23 mouse cellular contexts compared by ENCODE assay signal in the genomic region with DNA sequence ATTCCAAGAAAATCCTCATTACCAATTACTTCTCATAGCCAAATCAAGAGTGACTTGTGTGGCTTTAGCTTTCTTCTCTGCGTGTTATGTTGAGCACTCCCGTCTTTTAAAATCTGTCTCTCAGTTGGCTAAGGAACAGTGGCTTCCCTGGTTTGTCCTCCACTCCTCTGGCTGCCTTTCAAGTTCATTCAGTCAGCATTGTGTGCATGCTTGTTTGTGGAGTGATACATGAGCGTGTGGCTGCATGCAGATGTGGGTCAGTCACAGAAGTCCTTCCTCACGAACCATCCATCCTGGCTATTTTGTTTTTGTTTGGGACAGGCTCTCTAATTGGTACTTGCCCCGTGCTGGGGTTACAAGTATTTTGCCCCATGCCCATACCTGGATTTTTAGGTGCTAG. TPM values are rescaled to one million over a fixed set of nuclear protein-coding genes. Genes with fewer than 3 reads are reported as not detected.
DNase-seq lines count a peak whose midpoint lies in the region; ATAC-seq and TF ChIP-seq lines count a peak whose summit lies in the region.
"Had no signal": no experiment of that assay in that cellular context is flagged by ENCODE, and none has a peak within 500 bp of the region (broad histone marks: within the 10 kb centered on the region; RNA-seq: fewer than 3 reads in every experiment).

No protein-coding gene starts in this region.

- DNase-seq in adrenal gland, adult 2 months: peak; percentile 70
- no peak for DNase-seq in adrenal gland, postnatal 10 days
- DNase-seq in cerebellum, adult 9-11 months: peak; percentile 34
- DNase-seq in cerebellum, adult 11-12 months: no peak
- DNase-seq in heart, postnatal 0 days (ENCODE audit: low spot score): no peak
- DNase-seq: cerebellum, adult 9-10 months; gastrocnemius, adult 2 months; gastrocnemius, postnatal 25 days; heart, postnatal 36 days; kidney, adult 18-20 months; kidney, postnatal 10 days had no signal

- no peak overlapping the region for H3K9ac ChIP-seq in heart, postnatal 0 days (replicated peaks; ENCODE audit: low read depth, low read length)
- H3K9ac ChIP-seq in heart, embryonic 11.5 days (ENCODE audit: low read depth, low read length): no peak overlapping the region
- H3K9ac ChIP-seq in ES-Bruce4 (ENCODE audit: low read depth, poor library complexity, severe bottlenecking): peak overlapping the region; percentile 45; the same call in 1 of the 2 replicates
- H3K9ac ChIP-seq: heart, embryonic 12.5 days; hindbrain, embryonic 12.5 days; intestine, embryonic 15.5 days had no signal

- H3K4me2 ChIP-seq in heart, postnatal 0 days (ENCODE audit: low read depth, low read length): no peak overlapping the region
- no peak overlapping the region for H3K4me2 ChIP-seq in heart, embryonic 11.5 days
- H3K4me2 ChIP-seq: heart, embryonic 12.5 days; hindbrain, embryonic 12.5 days; intestine, embryonic 15.5 days had no signal

- 49% methylated on average over 5 of the region's 5 CpGs for WGBS in heart, postnatal 0 days
- 79% methylated on average over 5 of the region's 5 CpGs for WGBS in heart, embryonic 11.5 days (ENCODE audit: insufficient replicate concordance)

- H3K27me3 ChIP-seq in heart, postnatal 0 days (ENCODE audit: control insufficient read depth, insufficient read depth, low read length): no peaks in the 10 kb centered on the region
- H3K27me3 ChIP-seq in heart, embryonic 11.5 days (ENCODE audit: control insufficient read depth, insufficient read depth, low read length): no peaks in the 10 kb centered on the region
- no peaks in the 10 kb centered on the region for H3K27me3 ChIP-seq in ES-Bruce4 (ENCODE audit: control insufficient read depth, insufficient read depth, low read length, poor library complexity, severe bottlenecking)
- H3K27me3 ChIP-seq: heart, embryonic 12.5 days; hindbrain, embryonic 12.5 days; intestine, embryonic 15.5 days; Patski had no signal

- peaks cover 9% of the 10 kb centered on the region; the same call in 1 of the 2 replicates for H3K4me1 ChIP-seq in heart, postnatal 0 days (ENCODE audit: control insufficient read depth, insufficient read depth)
- H3K4me1 ChIP-seq in heart, embryonic 11.5 days (ENCODE audit: control insufficient read depth, insufficient read depth, low read length): peaks cover 12% of the 10 kb centered on the region
- peaks cover 5% of the 10 kb centered on the region for H3K4me1 ChIP-seq in ES-Bruce4 (ENCODE audit: control insufficient read depth, insufficient read depth, low read length)

- TF ChIP-seq EP300 in heart, postnatal 0 days (IDR thresholded peaks at IDR 0.05; ENCODE audit: low read depth): no peak
- TF ChIP-seq EP300 in ES-Bruce4 (IDR thresholded peaks at IDR 0.05; ENCODE audit: insufficient read depth, low read depth, low read length): no peak

- TF ChIP-seq POLR2A in ES-Bruce4 (IDR thresholded peaks at IDR 0.05; ENCODE audit: insufficient read depth, low read length): no peak

- no peaks in the 10 kb centered on the region for H3K9me3 ChIP-seq in heart, postnatal 0 days (replicated peaks; ENCODE audit: control insufficient read depth, low read length)
- no peaks in the 10 kb centered on the region for H3K9me3 ChIP-seq in heart, embryonic 11.5 days (replicated peaks; ENCODE audit: control insufficient read depth, low read length)
- H3K9me3 ChIP-seq in ES-Bruce4 (replicated peaks; ENCODE audit: control insufficient read depth, insufficient read depth, low read length, poor library complexity, severe bottlenecking): no peaks in the 10 kb centered on the region
- H3K9me3 ChIP-seq: embryonic facial prominence, embryonic 10.5 days; forebrain, embryonic 10.5 days; heart, embryonic 12.5 days; hindbrain, embryonic 12.5 days; intestine, embryonic 15.5 days had no signal

- H3K4me3 ChIP-seq in heart, postnatal 0 days (ENCODE audit: low read depth, low read length): no peak overlapping the region
- no peak overlapping the region for H3K4me3 ChIP-seq in heart, embryonic 11.5 days (ENCODE audit: low read depth, low read length)
- no peak overlapping the region for H3K4me3 ChIP-seq in ES-Bruce4 (ENCODE audit: low read depth, low read length)
- H3K4me3 ChIP-seq: embryonic facial prominence, embryonic 10.5 days; erythroblast, embryonic 14.5 days; forebrain, embryonic 10.5 days; gastrocnemius, adult 2 months; heart, embryonic 12.5 days; hindbrain, embryonic 12.5 days; intestine, embryonic 15.5 days had no signal

- TF ChIP-seq CTCF in heart, postnatal 0 days (IDR thresholded peaks at IDR 0.05; ENCODE audit: low read depth): no peak
- TF ChIP-seq CTCF in ES-Bruce4 (IDR thresholded peaks at IDR 0.05; ENCODE audit: low read depth, low read length): no peak

- H3K36me3 ChIP-seq in heart, postnatal 0 days (replicated peaks; ENCODE audit: control insufficient read depth, insufficient read depth, low read length): no peaks in the 10 kb centered on the region
- H3K36me3 ChIP-seq in heart, embryonic 11.5 days (ENCODE audit: control insufficient read depth, insufficient read depth, low read length): no peaks in the 10 kb centered on the region
- no peaks in the 10 kb centered on the region for H3K36me3 ChIP-seq in ES-Bruce4 (ENCODE audit: control insufficient read depth, insufficient read depth, low read length, poor library complexity, severe bottlenecking)
- H3K36me3 ChIP-seq: embryonic facial prominence, embryonic 10.5 days; forebrain, embryonic 10.5 days; heart, embryonic 12.5 days; hindbrain, embryonic 12.5 days; intestine, embryonic 15.5 days had no signal

- ATAC-seq in heart, postnatal 0 days (ENCODE audit: insufficient read depth, low read depth): no peak
- ATAC-seq in heart, embryonic 11.5 days (replicated peaks; ENCODE audit: insufficient number of reproducible peaks, low FRiP score, low TSS enrichment): no peak
- no peak for ATAC-seq in megakaryocyte-erythroid progenitor cell, adult 5-6 weeks (replicated peaks; ENCODE audit: low FRiP score, low TSS enrichment, poor library complexity, severe bottlenecking)
- ATAC-seq: activated CD4-positive, CD25-positive, alpha-beta regulatory T cell, adult 4 months; forebrain, embryonic 14.5 days; intestine, embryonic 15.5 days; Patski had no signal

- H3K27ac ChIP-seq in heart, postnatal 0 days (ENCODE audit: low read depth): peak overlapping the region; percentile 34
- H3K27ac ChIP-seq in heart, embryonic 11.5 days (ENCODE audit: low read depth, low read length): no peak overlapping the region
- no peak overlapping the region for H3K27ac ChIP-seq in ES-Bruce4 (ENCODE audit: insufficient read depth, low read length)
- H3K27ac ChIP-seq: embryonic facial prominence, embryonic 10.5 days; forebrain, embryonic 10.5 days; gastrocnemius, adult 2 months; hindbrain, embryonic 12.5 days; intestine, embryonic 15.5 days had no signal

RNA-seq across cellular contexts. Expression of a gene that starts 6.0 kb away (rescaled TPM):
- 10 to 100 TPM in 1 of 2 experiments, 1 to 10 TPM in 1; 9.5 to 16.9 TPM for total RNA-seq in adrenal gland, adult 2 months (2021)
- polyA plus RNA-seq in adrenal gland, adult 2 months (2012; rRNA removed): 46.6 and 49.1 TPM in 2 replicates
- 10 to 100 TPM; 13.2 to 13.8 TPM for total RNA-seq in adrenal gland, postnatal 10 days (2021)
- total RNA-seq in heart, postnatal 0 days (2014; rRNA removed; ENCODE audit: low replicate concordance): 10.9 and 25.5 TPM in 2 replicates
- 18.3 and 24.3 TPM in 2 replicates for polyA plus RNA-seq in heart, postnatal 0 days (2015; fragmentation: Nextera tagmentation; extraction: Ambion mirVana)
- 26.4 and 28.2 TPM in 2 replicates for polyA plus RNA-seq in heart, embryonic 11.5 days (2014; fragmentation: Nextera tagmentation; extraction: Ambion mirVana)
- 17.1 and 24.7 TPM in 2 replicates for polyA plus RNA-seq in ES-Bruce4 (2011; ENCODE audit: insufficient read depth, insufficient read length, low read depth, missing spikeins)
- total RNA-seq in megakaryocyte-erythroid progenitor cell, adult 5-6 weeks (2014; fragmentation: Nextera tagmentation): 33.8 and 51.0 TPM in 2 replicates
- total RNA-seq in megakaryocyte-erythroid progenitor cell, adult 5-6 weeks (2017): 16.2 and 33.4 TPM in 2 replicates

RNA-seq across cellular contexts. Expression of a gene that starts 11.7 kb away (rescaled TPM):
- 100 to 1,000 TPM; 104 to 130 TPM for total RNA-seq in adrenal gland, adult 2 months (2021)
- polyA plus RNA-seq in adrenal gland, adult 2 months (2012; rRNA removed): 425 and 479 TPM in 2 replicates
- 100 to 1,000 TPM; 104 to 143 TPM for total RNA-seq in adrenal gland, postnatal 10 days (2021)
- 25.2 and 27.9 TPM in 2 replicates for total RNA-seq in heart, postnatal 0 days (2014; rRNA removed; ENCODE audit: low replicate concordance)
- 59.2 and 62.1 TPM in 2 replicates for polyA plus RNA-seq in heart, postnatal 0 days (2015; fragmentation: Nextera tagmentation; extraction: Ambion mirVana)
- polyA plus RNA-seq in heart, embryonic 11.5 days (2014; fragmentation: Nextera tagmentation; extraction: Ambion mirVana): 89.7 and 94.7 TPM in 2 replicates
- 39.5 and 41.6 TPM in 2 replicates for polyA plus RNA-seq in ES-Bruce4 (2011; ENCODE audit: insufficient read depth, insufficient read length, low read depth, missing spikeins)
- 46.7 and 60.3 TPM in 2 replicates for total RNA-seq in megakaryocyte-erythroid progenitor cell, adult 5-6 weeks (2014; fragmentation: Nextera tagmentation)
- 7.5 and 15.7 TPM in 2 replicates for total RNA-seq in megakaryocyte-erythroid progenitor cell, adult 5-6 weeks (2017)

RNA-seq across cellular contexts. Expression of a gene that starts 17.1 kb away (rescaled TPM):
- total RNA-seq in adrenal gland, adult 2 months (2021): 10 to 100 TPM; 21.3 to 26.4 TPM
- polyA plus RNA-seq in adrenal gland, adult 2 months (2012; rRNA removed): 38.9 and 41.4 TPM in 2 replicates
- 10 to 100 TPM; 19.1 to 22.1 TPM for total RNA-seq in adrenal gland, postnatal 10 days (2021)
- 21.3 and 24.1 TPM in 2 replicates for total RNA-seq in heart, postnatal 0 days (2014; rRNA removed; ENCODE audit: low replicate concordance)
- 12.1 and 13.0 TPM in 2 replicates for polyA plus RNA-seq in heart, postnatal 0 days (2015; fragmentation: Nextera tagmentation; extraction: Ambion mirVana)
- 7.7 and 9.8 TPM in 2 replicates for polyA plus RNA-seq in heart, embryonic 11.5 days (2014; fragmentation: Nextera tagmentation; extraction: Ambion mirVana)
- 4.0 and 7.0 TPM in 2 replicates for polyA plus RNA-seq in ES-Bruce4 (2011; ENCODE audit: insufficient read depth, insufficient read length, low read depth, missing spikeins)
- total RNA-seq in megakaryocyte-erythroid progenitor cell, adult 5-6 weeks (2014; fragmentation: Nextera tagmentation): 0.46 and 7.0 TPM in 2 replicates
- 3.5 TPM in 2 replicates for total RNA-seq in megakaryocyte-erythroid progenitor cell, adult 5-6 weeks (2017)

RNA-seq across cellular contexts. Expression of a gene that starts 18.4 kb away (rescaled TPM):
- 10 to 100 TPM; 55.0 to 75.9 TPM for total RNA-seq in adrenal gland, adult 2 months (2021)
- polyA plus RNA-seq in adrenal gland, adult 2 months (2012; rRNA removed): 41.3 and 76.1 TPM in 2 replicates
- total RNA-seq in adrenal gland, postnatal 10 days (2021): 100 to 1,000 TPM in 1 of 2 experiments, 10 to 100 TPM in 1; 63.1 to 157 TPM
- 76.8 and 93.5 TPM in 2 replicates for total RNA-seq in heart, postnatal 0 days (2014; rRNA removed; ENCODE audit: low replicate concordance)
- polyA plus RNA-seq in heart, postnatal 0 days (2015; fragmentation: Nextera tagmentation; extraction: Ambion mirVana): 8.1 and 9.7 TPM in 2 replicates
- 6.2 and 6.3 TPM in 2 replicates for polyA plus RNA-seq in heart, embryonic 11.5 days (2014; fragmentation: Nextera tagmentation; extraction: Ambion mirVana)
- polyA plus RNA-seq in ES-Bruce4 (2011; ENCODE audit: insufficient read depth, insufficient read length, low read depth, missing spikeins): 25.0 and 29.3 TPM in 2 replicates
- 11.3 and 17.6 TPM in 2 replicates for total RNA-seq in megakaryocyte-erythroid progenitor cell, adult 5-6 weeks (2014; fragmentation: Nextera tagmentation)
- total RNA-seq in megakaryocyte-erythroid progenitor cell, adult 5-6 weeks (2017): 4.7 and 12.5 TPM in 2 replicates

RNA-seq across cellular contexts. Expression of a gene that starts 31.1 kb away (rescaled TPM):
- total RNA-seq in adrenal gland, adult 2 months (2021): 1 to 10 TPM; 1.7 to 2.8 TPM
- polyA plus RNA-seq in adrenal gland, adult 2 months (2012; rRNA removed): 10.8 and 11.2 TPM in 2 replicates
- 10 to 100 TPM; 16.2 to 22.5 TPM for total RNA-seq in adrenal gland, postnatal 10 days (2021)
- 21.4 and 54.6 TPM in 2 replicates for total RNA-seq in heart, postnatal 0 days (2014; rRNA removed; ENCODE audit: low replicate concordance)
- polyA plus RNA-seq in heart, postnatal 0 days (2015; fragmentation: Nextera tagmentation; extraction: Ambion mirVana): 19.5 and 19.9 TPM in 2 replicates
- 89.2 and 89.6 TPM in 2 replicates for polyA plus RNA-seq in heart, embryonic 11.5 days (2014; fragmentation: Nextera tagmentation; extraction: Ambion mirVana)
- 108 and 121 TPM in 2 replicates for polyA plus RNA-seq in ES-Bruce4 (2011; ENCODE audit: insufficient read depth, insufficient read length, low read depth, missing spikeins)
- total RNA-seq in megakaryocyte-erythroid progenitor cell, adult 5-6 weeks (2014; fragmentation: Nextera tagmentation): 118 and 122 TPM in 2 replicates
- total RNA-seq in megakaryocyte-erythroid progenitor cell, adult 5-6 weeks (2017): 60.0 and 75.0 TPM in 2 replicates
- total RNA-seq: gastrocnemius, adult 2 months had no signal

Comparison
In these comparisons a context has a peak if more than half of its experiments do, and no peak if none do; other contexts are left out.
1. DNase-seq: peak in adrenal gland, adult 2 months (single experiment) and cerebellum, adult 9-11 months (single experiment); none in adrenal gland, postnatal 10 days (single experiment), cerebellum, adult 11-12 months (single experiment) and heart, postnatal 0 days (single experiment).